Mouse (Mus musculus): ENCODE results near the gene Ankrd11.
A peak's percentile ranks its signal among the peaks of the same experiment; 100 is the strongest.

Ankrd11 gene

DNA sequence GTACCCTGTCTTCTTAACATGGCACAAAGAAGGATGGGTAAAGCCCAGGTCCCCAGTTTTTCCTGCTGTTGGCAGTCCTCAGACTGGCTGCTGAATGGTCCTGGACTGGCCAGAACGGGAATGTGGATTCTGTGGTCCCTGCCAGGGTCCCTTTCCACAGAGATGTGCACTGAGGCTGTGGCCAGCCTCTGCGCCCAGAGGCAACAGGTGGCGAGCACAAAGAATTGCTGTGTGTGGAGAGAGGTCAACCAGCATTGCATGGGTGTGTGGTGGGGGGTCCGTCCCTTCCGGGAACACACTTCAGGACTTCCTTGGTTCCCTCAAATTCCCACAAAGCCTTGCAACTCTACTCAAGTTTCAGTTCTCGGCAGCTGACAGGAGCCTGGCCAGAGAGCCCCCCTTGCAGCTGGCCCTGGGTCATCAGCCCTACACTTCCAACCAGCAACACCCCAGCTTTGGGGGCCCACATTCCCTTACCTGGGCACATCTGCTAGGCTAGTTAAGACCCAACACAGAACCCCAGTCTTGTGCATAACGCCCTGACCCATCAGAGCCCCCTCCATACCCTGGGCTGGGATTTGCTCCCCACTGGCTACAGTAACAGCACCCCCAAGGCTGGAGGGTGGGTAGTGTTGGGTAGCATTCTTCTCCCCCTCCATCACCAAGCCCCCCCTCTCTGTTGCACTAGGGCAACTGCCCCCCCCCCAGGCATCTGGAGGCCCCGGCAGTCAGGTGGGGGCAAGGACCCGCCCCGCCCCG is 192.7 kb downstream of the Ankrd11 start:
- no peak for DNase-seq (ENCODE audit: low spot score)

- no peak for DNase-seq (ENCODE audit: low spot score)
Observed at GRCm38 (mm10) chr8:122847829-122848561, 194.1 kb downstream of the Ankrd11 start, which contains the start of gene Cdh15. Gene Cdh15, plus strand, starts transcription at chr8:122847966.

GRCm38 (mm10) chr8:122845662-122846061 is 196.4 kb downstream of the Ankrd11 start:
- no peak for DNase-seq (ENCODE audit: low spot score)

GRCm38 (mm10) chr8:122844161-122844560 is 197.9 kb downstream of the Ankrd11 start:
- no peak for DNase-seq (ENCODE audit: low spot score)

DNA sequence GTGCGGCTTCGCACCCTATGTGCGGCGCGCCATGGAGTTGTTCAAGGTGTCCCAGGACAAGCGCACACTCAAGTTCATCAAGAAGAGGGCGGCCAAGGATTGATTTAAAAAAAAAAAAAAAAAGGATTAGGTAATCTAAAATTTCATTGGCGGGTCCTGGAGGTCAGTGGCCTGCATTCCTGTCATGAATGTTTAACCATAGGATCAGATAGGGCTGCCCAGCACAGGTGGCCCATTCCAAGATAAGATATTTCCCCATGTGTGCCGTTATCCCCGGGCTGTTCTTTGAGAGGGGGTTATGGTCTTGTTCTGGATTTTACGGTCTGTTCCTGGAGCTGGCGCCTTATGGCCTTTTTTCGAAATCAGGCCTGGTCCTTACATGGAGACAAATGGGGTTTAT is 205.4 kb downstream of the Ankrd11 start:
- no peak for DNase-seq (ENCODE audit: low spot score)

GRCm38 (mm10) chr8:122836199-122836598 is 205.9 kb downstream of the Ankrd11 start:
- no peak for DNase-seq (ENCODE audit: low spot score)

DNA sequence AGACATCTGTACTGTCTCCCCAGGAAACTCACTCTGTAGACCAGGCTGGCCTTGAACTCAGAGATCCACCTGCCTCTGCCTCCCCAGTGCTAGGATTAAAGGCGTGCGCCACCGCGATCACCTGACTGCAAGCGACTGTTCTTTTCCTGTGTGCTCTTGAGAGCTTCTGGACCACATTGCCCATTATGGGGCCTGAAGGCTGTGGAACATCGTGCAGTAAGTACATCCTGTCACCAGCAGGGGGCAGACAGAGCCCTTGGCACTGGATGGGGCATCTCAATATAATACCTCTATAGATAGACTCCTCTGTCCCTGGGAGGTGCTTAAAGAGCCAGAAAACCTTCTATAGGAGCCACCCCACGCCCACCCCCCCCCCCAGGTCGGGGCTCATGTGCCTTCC is 207.1 kb downstream of the Ankrd11 start:
- peak; percentile 63 for DNase-seq (ENCODE audit: low spot score)

DNA sequence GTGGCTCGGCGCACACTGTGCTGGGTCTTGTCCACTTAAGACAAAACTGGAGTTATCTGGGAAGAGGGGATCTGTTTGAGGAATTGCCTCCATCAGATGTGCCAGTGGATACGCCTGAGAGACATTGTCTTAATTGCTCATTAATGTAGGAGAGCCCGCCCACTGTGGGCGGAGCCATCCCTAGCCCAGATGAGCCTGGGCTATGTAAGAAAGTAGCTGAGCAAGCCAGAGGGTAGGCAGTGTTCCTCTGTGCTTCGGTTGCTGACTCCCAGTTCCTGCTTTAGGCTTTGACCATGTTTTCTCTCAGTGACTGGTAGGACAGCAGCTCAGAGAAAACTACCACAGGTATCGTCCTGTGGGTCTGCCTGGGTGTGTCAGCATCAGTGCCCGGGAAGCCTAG is 207.7 kb downstream of the Ankrd11 start:
- no peak for DNase-seq (ENCODE audit: low spot score)
